Comparison of ENCODE assay signal across 9 mouse cellular contexts in genomic region chr12:103241311-103242082, GRCm38 (mm10). TPM values are rescaled to one million over a fixed set of nuclear protein-coding genes. Genes with fewer than 3 reads are reported as not detected.
DNase-seq lines count a peak whose midpoint lies in the region; ATAC-seq and TF ChIP-seq lines count a peak whose summit lies in the region.
"Had no signal": no experiment of that assay in that cellular context is flagged by ENCODE, and none has a peak within 500 bp of the region (broad histone marks: within the 10 kb centered on the region; RNA-seq: fewer than 3 reads in every experiment).

No protein-coding gene starts in this region.

- WGBS in lung, embryonic 15.5 days = 11% methylated on average over 36 of the region's 36 CpGs
- WGBS in embryonic facial prominence, embryonic 11.5 days = 7% methylated on average over 35 of the region's 36 CpGs
- WGBS in intestine, postnatal 0 days = 16% methylated on average over 36 of the region's 36 CpGs
- 6% methylated on average over 36 of the region's 36 CpGs for WGBS in neural tube, embryonic 14.5 days

- TF ChIP-seq CTCF in intestine, postnatal 0 days (IDR thresholded peaks at IDR 0.05; ENCODE audit: low read depth) = no peak

- no peaks in the 10 kb centered on the region for H3K36me3 ChIP-seq in lung, embryonic 15.5 days
- no peaks in the 10 kb centered on the region for H3K36me3 ChIP-seq in embryonic facial prominence, embryonic 11.5 days (replicated peaks; ENCODE audit: control insufficient read depth, insufficient read depth, low read depth, low read length)
- no peaks in the 10 kb centered on the region for H3K36me3 ChIP-seq in intestine, postnatal 0 days (ENCODE audit: control insufficient read depth, insufficient read depth)
- H3K36me3 ChIP-seq in neural tube, embryonic 14.5 days (ENCODE audit: control insufficient read depth, insufficient read depth, low read length) = no peaks in the 10 kb centered on the region

- H3K4me3 ChIP-seq in lung, embryonic 15.5 days = peak overlapping the region; percentile 70
- H3K4me3 ChIP-seq in embryonic facial prominence, embryonic 11.5 days (ENCODE audit: low read depth, low read length) = peak overlapping the region; percentile 67
- peak overlapping the region; percentile 61 for H3K4me3 ChIP-seq in intestine, postnatal 0 days (ENCODE audit: low read depth, low read length)
- H3K4me3 ChIP-seq in neural tube, embryonic 14.5 days (ENCODE audit: low read depth, low read length) = peak overlapping the region; percentile 61

- H3K4me1 ChIP-seq in lung, embryonic 15.5 days = peaks cover 14% of the 10 kb centered on the region
- no peaks in the 10 kb centered on the region for H3K4me1 ChIP-seq in embryonic facial prominence, embryonic 11.5 days (ENCODE audit: control insufficient read depth, insufficient read depth, low read length)
- no peaks in the 10 kb centered on the region for H3K4me1 ChIP-seq in intestine, postnatal 0 days (replicated peaks; ENCODE audit: control insufficient read depth, insufficient read depth, low read length)
- no peaks in the 10 kb centered on the region for H3K4me1 ChIP-seq in neural tube, embryonic 14.5 days (ENCODE audit: control insufficient read depth, insufficient read depth, low read length)

- peak overlapping the region; percentile 56 for H3K9ac ChIP-seq in lung, embryonic 15.5 days
- peak overlapping the region; percentile 84 for H3K9ac ChIP-seq in embryonic facial prominence, embryonic 11.5 days (replicated peaks; ENCODE audit: low read length)
- H3K9ac ChIP-seq in intestine, postnatal 0 days (ENCODE audit: low read depth, low read length) = peak overlapping the region; percentile 65; the same call in 1 of the 2 replicates
- H3K9ac ChIP-seq in neural tube, embryonic 14.5 days (replicated peaks; ENCODE audit: low read depth, low read length) = peak overlapping the region; percentile 68

- no peaks in the 10 kb centered on the region for H3K9me3 ChIP-seq in lung, embryonic 15.5 days
- no peaks in the 10 kb centered on the region for H3K9me3 ChIP-seq in embryonic facial prominence, embryonic 11.5 days (replicated peaks; ENCODE audit: control insufficient read depth, low read length)
- no peaks in the 10 kb centered on the region for H3K9me3 ChIP-seq in intestine, postnatal 0 days (ENCODE audit: control insufficient read depth)
- H3K9me3 ChIP-seq in neural tube, embryonic 14.5 days (ENCODE audit: control insufficient read depth, low read length) = no peaks in the 10 kb centered on the region

- peaks cover 59% of the 10 kb centered on the region for H3K27me3 ChIP-seq in lung, embryonic 15.5 days
- H3K27me3 ChIP-seq in embryonic facial prominence, embryonic 11.5 days (ENCODE audit: control insufficient read depth, insufficient read depth, low read length) = peaks cover 3% of the 10 kb centered on the region
- H3K27me3 ChIP-seq in intestine, postnatal 0 days (replicated peaks; ENCODE audit: control insufficient read depth, insufficient read depth, low read length) = peaks cover 44% of the 10 kb centered on the region; the same call in 1 of the 2 replicates
- H3K27me3 ChIP-seq in neural tube, embryonic 14.5 days (ENCODE audit: control insufficient read depth, insufficient read depth, low read length) = peaks cover 6% of the 10 kb centered on the region; the same call in 1 of the 2 replicates

- peak; percentile 13; the same call in 1 of the 2 replicates for ATAC-seq in lung, embryonic 15.5 days (ENCODE audit: borderline replicate concordance, extremely low read depth, low FRiP score, low TSS enrichment)
- ATAC-seq in embryonic facial prominence, embryonic 11.5 days (replicated peaks; ENCODE audit: insufficient number of reproducible peaks, low FRiP score, low TSS enrichment, low read depth) = peak; percentile 17; the same call in 1 of the 2 replicates
- ATAC-seq in intestine, postnatal 0 days = no peak
- ATAC-seq in neural tube, embryonic 14.5 days (ENCODE audit: low read depth) = peak; percentile 49; the same call in 1 of the 2 replicates

- no peak overlapping the region for H3K27ac ChIP-seq in lung, embryonic 15.5 days
- no peak overlapping the region for H3K27ac ChIP-seq in embryonic facial prominence, embryonic 11.5 days (replicated peaks; ENCODE audit: low read depth, low read length)
- no peak overlapping the region for H3K27ac ChIP-seq in intestine, postnatal 0 days (ENCODE audit: low read depth, low read length)
- H3K27ac ChIP-seq in neural tube, embryonic 14.5 days (ENCODE audit: low read depth, low read length) = no peak overlapping the region

- peak overlapping the region; percentile 98 for H3K4me2 ChIP-seq in lung, embryonic 15.5 days
- H3K4me2 ChIP-seq in embryonic facial prominence, embryonic 11.5 days (ENCODE audit: low read depth, low read length) = peak overlapping the region; percentile 95
- H3K4me2 ChIP-seq in intestine, postnatal 0 days (replicated peaks; ENCODE audit: low read depth) = peak overlapping the region; percentile 88
- peak overlapping the region; percentile 94 for H3K4me2 ChIP-seq in neural tube, embryonic 14.5 days (ENCODE audit: low read depth, low read length)

- no peak for DNase-seq in lung, adult 18-20 months
- DNase-seq in embryonic facial prominence, embryonic 11.5 days (ENCODE audit: low spot score) = peak; percentile 46
- DNase-seq in lung, postnatal 4 days = no peak
- no peak for DNase-seq in frontal cortex, adult 2 months (ENCODE audit: extremely low spot score in 1 of 2, low spot score in 1 of 2)
- no peak for DNase-seq in gastrocnemius, adult 8-10 months (ENCODE audit: low spot score in 2 of 2)

RNA-seq across cellular contexts. Expression of gene Prima1, which starts 0.5 kb away (rescaled TPM):
- polyA plus RNA-seq in lung, embryonic 15.5 days (2015; fragmentation: Nextera tagmentation; extraction: Ambion mirVana) = 0.34 and 0.36 TPM in 2 replicates
- 0.32 and 0.50 TPM in 2 replicates for polyA plus RNA-seq in embryonic facial prominence, embryonic 11.5 days (2014; fragmentation: Nextera tagmentation; extraction: Ambion mirVana)
- polyA plus RNA-seq in intestine, postnatal 0 days (2015; fragmentation: Nextera tagmentation; extraction: Ambion mirVana) = 0.44 and 0.51 TPM in 2 replicates
- 1.6 and 2.4 TPM in 2 replicates for polyA plus RNA-seq in neural tube, embryonic 14.5 days (2014; fragmentation: Nextera tagmentation; extraction: Ambion mirVana)
- 7.2 and 7.8 TPM in 2 replicates for polyA plus RNA-seq in frontal cortex, adult 2 months (2012; rRNA removed)
- 10 to 100 TPM in 3 of 4 experiments, 1 to 10 TPM in 1; 6.5 to 25.9 (median 14.7) TPM for total RNA-seq in gastrocnemius, adult 8-10 months (2022)
- total RNA-seq: neutrophil, adult 5-6 weeks had no signal
